In the genomic region with DNA sequence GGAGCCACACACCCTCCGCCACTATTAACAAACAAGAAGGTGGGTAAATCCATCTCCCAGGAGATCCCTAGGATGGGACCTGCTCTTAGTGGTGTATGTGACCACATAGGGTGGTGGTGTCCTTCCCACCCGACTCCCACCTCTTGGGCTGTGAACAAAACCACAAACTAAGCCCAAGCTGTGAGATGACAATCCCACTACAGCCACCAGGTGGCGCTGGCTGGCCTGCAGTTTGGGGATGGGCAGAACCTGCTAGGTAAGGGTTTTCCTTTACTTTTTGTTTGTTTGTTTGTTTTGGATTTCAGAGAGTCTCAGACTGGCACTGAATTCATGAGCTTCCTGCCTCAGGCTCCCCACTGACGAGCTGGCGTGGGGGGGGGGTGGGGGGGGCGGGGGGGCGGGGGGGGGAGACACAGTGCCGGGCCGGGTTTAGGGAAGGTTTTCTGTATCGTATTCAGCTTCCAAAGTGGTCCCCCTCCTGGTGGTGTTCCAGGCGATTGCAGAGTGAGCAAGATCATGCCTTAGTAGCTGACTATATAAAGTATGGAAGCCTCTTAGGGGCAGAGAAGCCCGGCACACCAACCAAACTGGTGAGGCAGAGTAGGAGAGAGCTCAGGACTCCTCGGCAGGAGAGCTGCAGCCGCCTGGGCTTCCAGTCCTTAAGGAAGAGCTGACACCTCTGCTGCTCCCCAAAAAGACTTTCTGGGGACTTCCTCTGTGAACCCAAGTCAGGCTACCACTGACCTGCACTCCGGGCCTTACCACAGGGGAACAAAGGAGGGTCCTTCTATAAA, we compare ENCODE assay signal across 8 mouse cellular contexts. TPM values are rescaled to one million over a fixed set of nuclear protein-coding genes. Genes with fewer than 3 reads are reported as not detected.
DNase-seq lines count a peak whose midpoint lies in the region; ATAC-seq lines count a peak whose summit lies in the region.

No protein-coding gene starts in this region.

- no peak; the same call in 1 of the 2 replicates for ATAC-seq in intestine, embryonic 14.5 days (replicated peaks; ENCODE audit: low FRiP score, low TSS enrichment, low read depth)
- ATAC-seq in intestine, embryonic 16.5 days = no peak

- 11% methylated on average over 13 of the region's 15 CpGs for WGBS in intestine, embryonic 14.5 days
- WGBS in intestine, embryonic 16.5 days = 7% methylated on average over 14 of the region's 15 CpGs

- DNase-seq in intestine, embryonic 14.5 days (ENCODE audit: low spot score) = peak; percentile 85
- peak; percentile 81 for DNase-seq in adrenal gland, postnatal 10 days
- DNase-seq in embryo, embryonic 9.5 days (ENCODE audit: extremely low spot score) = peak; percentile 81
- DNase-seq in heart, postnatal 4 days = peak; percentile 76
- peak; percentile 70 to 74 for DNase-seq in left cerebral cortex, postnatal 25 days (ENCODE audit: low spot score in 2 of 2)
- peak; percentile 46 for DNase-seq in naive thymus-derived CD4-positive, alpha-beta T cell, adult 2 months (ENCODE audit: low read depth)
- peak; percentile 50 for DNase-seq in testis, postnatal 14 days (ENCODE audit: low spot score)

- no peaks in the 10 kb centered on the region; the same call in 1 of the 2 replicates for H3K4me1 ChIP-seq in intestine, embryonic 14.5 days (replicated peaks; ENCODE audit: control insufficient read depth, insufficient read depth, low read length)
- peaks cover 2% of the 10 kb centered on the region; the same call in 1 of the 2 replicates for H3K4me1 ChIP-seq in intestine, embryonic 16.5 days (ENCODE audit: control insufficient read depth, insufficient read depth, low read length)

- peaks cover 32% of the 10 kb centered on the region for H3K27me3 ChIP-seq in intestine, embryonic 14.5 days (replicated peaks; ENCODE audit: control insufficient read depth, insufficient read depth, low read length)
- peaks cover 17% of the 10 kb centered on the region for H3K27me3 ChIP-seq in intestine, embryonic 16.5 days (replicated peaks; ENCODE audit: control insufficient read depth, insufficient read depth, low read length)

- H3K9ac ChIP-seq in intestine, embryonic 14.5 days (ENCODE audit: low read length) = no peak overlapping the region
- H3K9ac ChIP-seq in intestine, embryonic 16.5 days (ENCODE audit: low read depth, low read length) = no peak overlapping the region

- H3K9me3 ChIP-seq in intestine, embryonic 14.5 days (ENCODE audit: control insufficient read depth, low read length) = no peaks in the 10 kb centered on the region
- no peaks in the 10 kb centered on the region for H3K9me3 ChIP-seq in intestine, embryonic 16.5 days (ENCODE audit: control insufficient read depth, low read length)

- no peak overlapping the region for H3K27ac ChIP-seq in intestine, embryonic 14.5 days (ENCODE audit: low read depth)
- H3K27ac ChIP-seq in intestine, embryonic 16.5 days (ENCODE audit: low read length) = no peak overlapping the region

- 0 out of 2 replicates have a peak overlapping the region, but pooled peaks have one; percentile 6 for H3K4me2 ChIP-seq in intestine, embryonic 14.5 days (ENCODE audit: low read length)
- no peak overlapping the region for H3K4me2 ChIP-seq in intestine, embryonic 16.5 days (ENCODE audit: low read depth, low read length)

- no peaks in the 10 kb centered on the region for H3K36me3 ChIP-seq in intestine, embryonic 14.5 days (ENCODE audit: control insufficient read depth, insufficient read depth, low read length)
- no peaks in the 10 kb centered on the region for H3K36me3 ChIP-seq in intestine, embryonic 16.5 days (ENCODE audit: control insufficient read depth, insufficient read depth, low read length)

- intact Hi-C loops in left cerebral cortex, postnatal 25 days (cut with DNase I) = loop anchor here (1.0 to 5.0 kb wide), 3 partner anchors 93 to 553 kb away; partner anchors contain the start of gene Pnpla3

- H3K4me3 ChIP-seq in intestine, embryonic 14.5 days (ENCODE audit: low read depth, low read length) = no peak overlapping the region
- H3K4me3 ChIP-seq in intestine, embryonic 16.5 days (ENCODE audit: low read length) = no peak overlapping the region

RNA-seq across cellular contexts. Expression of gene Efcab6, which starts 8.9 kb away (rescaled TPM):
- polyA plus RNA-seq in intestine, embryonic 14.5 days (2014; fragmentation: Nextera tagmentation; extraction: Ambion mirVana) = 0.15 and 0.27 TPM in 2 replicates
- 0.05 and 0.18 TPM in 2 replicates for polyA plus RNA-seq in intestine, embryonic 16.5 days (2015; fragmentation: Nextera tagmentation; extraction: Ambion mirVana)
- under 1 TPM in 1 of 2 experiments, not detected in 1; 0.67 TPM for total RNA-seq in adrenal gland, postnatal 10 days (2021)
- not detected for total RNA-seq in heart, postnatal 4 days (2021)
- 10 to 100 TPM; 16.4 to 17.2 TPM for total RNA-seq in left cerebral cortex, postnatal 25 days (2021)

RNA-seq across cellular contexts. Expression of gene Sult4a1, which starts 31.4 kb away (rescaled TPM):
- 4.5 and 5.8 TPM in 2 replicates for polyA plus RNA-seq in intestine, embryonic 14.5 days (2014; fragmentation: Nextera tagmentation; extraction: Ambion mirVana)
- 4.9 and 5.1 TPM in 2 replicates for polyA plus RNA-seq in intestine, embryonic 16.5 days (2015; fragmentation: Nextera tagmentation; extraction: Ambion mirVana)
- 10 to 100 TPM in 1 of 2 experiments, 1 to 10 TPM in 1; 6.7 to 12.4 TPM for total RNA-seq in adrenal gland, postnatal 10 days (2021)
- total RNA-seq in heart, postnatal 4 days (2021) = under 1 TPM; 0.19 to 0.38 TPM
- 100 to 1,000 TPM; 423 to 434 TPM for total RNA-seq in left cerebral cortex, postnatal 25 days (2021)

RNA-seq across cellular contexts. Expression of gene Pnpla5, which starts 48.9 kb away (rescaled TPM):
- not detected in 2 replicates for polyA plus RNA-seq in intestine, embryonic 14.5 days (2014; fragmentation: Nextera tagmentation; extraction: Ambion mirVana)
- not detected in 2 replicates for polyA plus RNA-seq in intestine, embryonic 16.5 days (2015; fragmentation: Nextera tagmentation; extraction: Ambion mirVana)
- total RNA-seq in adrenal gland, postnatal 10 days (2021) = under 1 TPM; 0.12 to 0.18 TPM
- not detected for total RNA-seq in heart, postnatal 4 days (2021)
- total RNA-seq in left cerebral cortex, postnatal 25 days (2021) = not detected

Comparison
In these comparisons a context has a peak if more than half of its experiments do, and no peak if none do; other contexts are left out.
1. RNA of gene Efcab6, which starts 8.9 kb away (total RNA-seq): 16.4 to 17.2 TPM in left cerebral cortex, postnatal 25 days; 0.67 TPM in adrenal gland, postnatal 10 days and not detected in heart, postnatal 4 days; every median in the first group is over 10 times any median in the second.
2. RNA of gene Sult4a1, which starts 31.4 kb away (total RNA-seq): 423 to 434 TPM in left cerebral cortex, postnatal 25 days; 6.7 to 12.4 TPM in adrenal gland, postnatal 10 days and 0.19 to 0.38 TPM in heart, postnatal 4 days; every median in the first group is over 10 times any median in the second.
3. Peak in every context shown above with its lines, with median percentiles within 50 percentile points of each other: DNase-seq.